In the genomic region with DNA sequence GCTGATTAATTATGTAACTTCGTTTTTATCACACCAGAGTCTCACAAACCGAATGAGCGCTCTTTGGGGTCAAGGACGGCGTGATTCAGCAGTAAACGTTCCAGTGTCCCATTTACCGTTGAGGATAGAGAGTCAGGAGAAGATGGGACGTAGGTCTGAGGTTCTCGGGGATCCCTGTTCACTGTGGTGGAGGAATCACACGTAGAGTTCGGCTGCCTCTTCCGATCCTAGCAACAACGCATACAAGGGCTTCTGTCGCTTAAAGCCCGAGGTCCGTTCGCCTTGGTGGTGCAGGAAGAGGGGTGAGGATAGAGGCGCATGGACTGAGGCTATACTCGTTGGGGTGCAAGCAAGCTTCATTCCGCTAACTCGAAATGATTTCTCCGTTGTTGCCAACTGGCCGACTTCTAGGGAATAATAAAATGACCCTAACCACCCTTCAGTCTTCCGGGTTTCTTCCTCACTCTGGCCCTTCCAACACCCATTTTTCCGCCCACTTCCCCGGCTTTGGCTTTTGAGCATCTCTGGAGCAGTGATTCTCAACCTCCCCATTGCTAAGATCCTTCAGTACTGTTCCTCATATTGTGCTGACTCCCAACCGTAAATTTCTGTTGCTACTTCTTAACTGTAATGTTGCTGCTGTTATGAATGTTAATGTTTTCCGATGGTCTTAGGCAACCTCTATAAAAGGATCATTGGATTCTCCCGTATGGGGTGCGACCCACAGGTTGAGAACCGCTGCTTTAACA, we compare ENCODE assay signal across 8 mouse cellular contexts. TPM values are rescaled to one million over a fixed set of nuclear protein-coding genes. Genes with fewer than 3 reads are reported as not detected.
DNase-seq lines count a peak whose midpoint lies in the region; ATAC-seq and TF ChIP-seq lines count a peak whose summit lies in the region.

No protein-coding gene starts in this region.

- WGBS in embryonic facial prominence, embryonic 12.5 days: 1% methylated on average over 31 of the region's 31 CpGs
- WGBS in heart, embryonic 11.5 days (ENCODE audit: insufficient replicate concordance): under 1% methylated on average over 31 of the region's 31 CpGs
- WGBS in kidney, embryonic 16.5 days: under 1% methylated on average over 31 of the region's 31 CpGs
- WGBS in lung, embryonic 14.5 days: under 1% methylated on average over 31 of the region's 31 CpGs
- 1% methylated on average over 31 of the region's 31 CpGs for WGBS in neural tube, embryonic 14.5 days

- H3K36me3 ChIP-seq in C2C12 (ENCODE audit: control insufficient read depth, insufficient read depth): peaks cover 24% of the 10 kb centered on the region
- no peaks in the 10 kb centered on the region for H3K36me3 ChIP-seq in embryonic facial prominence, embryonic 12.5 days
- H3K36me3 ChIP-seq in heart, embryonic 11.5 days (ENCODE audit: control insufficient read depth, insufficient read depth, low read length): no peaks in the 10 kb centered on the region
- no peaks in the 10 kb centered on the region for H3K36me3 ChIP-seq in kidney, embryonic 16.5 days (ENCODE audit: insufficient read depth, low read length)
- H3K36me3 ChIP-seq in lung, embryonic 14.5 days (ENCODE audit: insufficient read depth): peaks cover 5% of the 10 kb centered on the region
- H3K36me3 ChIP-seq in neural tube, embryonic 14.5 days (ENCODE audit: control insufficient read depth, insufficient read depth, low read length): no peaks in the 10 kb centered on the region

- peak overlapping the region; percentile 36 for H3K4me3 ChIP-seq in C2C12 (ENCODE audit: insufficient read depth, poor library complexity, severe bottlenecking)
- peak overlapping the region; percentile 94 for H3K4me3 ChIP-seq in embryonic facial prominence, embryonic 12.5 days
- peak overlapping the region; percentile 65 for H3K4me3 ChIP-seq in heart, embryonic 11.5 days (ENCODE audit: low read depth, low read length)
- H3K4me3 ChIP-seq in kidney, embryonic 16.5 days (ENCODE audit: low read length): peak overlapping the region; percentile 99
- peak overlapping the region; percentile 98 for H3K4me3 ChIP-seq in lung, embryonic 14.5 days (ENCODE audit: low read depth, low read length)
- peak overlapping the region; percentile 64 for H3K4me3 ChIP-seq in neural tube, embryonic 14.5 days (ENCODE audit: low read depth, low read length)

- no peaks in the 10 kb centered on the region for H3K9me3 ChIP-seq in embryonic facial prominence, embryonic 12.5 days
- no peaks in the 10 kb centered on the region for H3K9me3 ChIP-seq in heart, embryonic 11.5 days (replicated peaks; ENCODE audit: control insufficient read depth, low read length)
- no peaks in the 10 kb centered on the region for H3K9me3 ChIP-seq in kidney, embryonic 16.5 days (ENCODE audit: low read length)
- no peaks in the 10 kb centered on the region for H3K9me3 ChIP-seq in lung, embryonic 14.5 days (ENCODE audit: low read depth, low read length)
- no peaks in the 10 kb centered on the region for H3K9me3 ChIP-seq in neural tube, embryonic 14.5 days (ENCODE audit: control insufficient read depth, low read length)

- peak; percentile 82 for DNase-seq in adrenal gland, adult 8-10 months
- peak; percentile 58 for DNase-seq in lung, embryonic 14.5 days
- DNase-seq in thymus, postnatal 0 days (ENCODE audit: low spot score): peak; percentile 38

- H3ac ChIP-seq in C2C12 (ENCODE audit: control insufficient read depth, insufficient read length, low read depth): peak overlapping the region; percentile 65

- H3K27me3 ChIP-seq in C2C12 (ENCODE audit: control insufficient read depth, insufficient read depth, insufficient read length): no peaks in the 10 kb centered on the region
- no peaks in the 10 kb centered on the region for H3K27me3 ChIP-seq in embryonic facial prominence, embryonic 12.5 days
- no peaks in the 10 kb centered on the region for H3K27me3 ChIP-seq in heart, embryonic 11.5 days (ENCODE audit: control insufficient read depth, insufficient read depth, low read length)
- no peaks in the 10 kb centered on the region for H3K27me3 ChIP-seq in kidney, embryonic 16.5 days (ENCODE audit: insufficient read depth, low read length)
- H3K27me3 ChIP-seq in lung, embryonic 14.5 days (ENCODE audit: insufficient read depth, low read length): no peaks in the 10 kb centered on the region
- no peaks in the 10 kb centered on the region for H3K27me3 ChIP-seq in neural tube, embryonic 14.5 days (ENCODE audit: control insufficient read depth, insufficient read depth, low read length)

- H3K79me2 ChIP-seq in C2C12 (ENCODE audit: control insufficient read depth, insufficient read depth): peaks cover 41% of the 10 kb centered on the region

- H3K9ac ChIP-seq in embryonic facial prominence, embryonic 12.5 days: peak overlapping the region; percentile 38
- H3K9ac ChIP-seq in heart, embryonic 11.5 days (ENCODE audit: low read depth, low read length): peak overlapping the region; percentile 97
- peak overlapping the region; percentile 61 for H3K9ac ChIP-seq in kidney, embryonic 16.5 days (replicated peaks; ENCODE audit: low read length)
- H3K9ac ChIP-seq in lung, embryonic 14.5 days: peak overlapping the region; percentile 64
- H3K9ac ChIP-seq in neural tube, embryonic 14.5 days (replicated peaks; ENCODE audit: low read depth, low read length): peak overlapping the region; percentile 66

- peaks cover 36% of the 10 kb centered on the region for H3K79me3 ChIP-seq in C2C12 (ENCODE audit: low read depth)

- H3K27ac ChIP-seq in embryonic facial prominence, embryonic 12.5 days: peak overlapping the region; percentile 77
- peak overlapping the region; percentile 87 for H3K27ac ChIP-seq in heart, embryonic 11.5 days (ENCODE audit: low read depth, low read length)
- peak overlapping the region; percentile 84 for H3K27ac ChIP-seq in kidney, embryonic 16.5 days (ENCODE audit: low read length)
- peak overlapping the region; percentile 87 for H3K27ac ChIP-seq in lung, embryonic 14.5 days (ENCODE audit: low read depth)
- peak overlapping the region; percentile 98 for H3K27ac ChIP-seq in neural tube, embryonic 14.5 days (ENCODE audit: low read depth, low read length)

- no peak for TF ChIP-seq CTCF in C2C12 (IDR thresholded peaks at IDR 0.05; ENCODE audit: control insufficient read depth, insufficient read depth, insufficient read length)
- TF ChIP-seq CTCF in lung, embryonic 14.5 days (IDR thresholded peaks at IDR 0.05; ENCODE audit: low read depth): no peak

- peak; percentile 45; the same call in 1 of the 2 replicates for ATAC-seq in embryonic facial prominence, embryonic 12.5 days (ENCODE audit: insufficient number of reproducible peaks, insufficient read depth, low FRiP score, low TSS enrichment)
- peak; percentile 16; the same call in 1 of the 2 replicates for ATAC-seq in heart, embryonic 11.5 days (replicated peaks; ENCODE audit: insufficient number of reproducible peaks, low FRiP score, low TSS enrichment)
- ATAC-seq in kidney, embryonic 16.5 days (ENCODE audit: low FRiP score, low TSS enrichment): peak; percentile 37
- ATAC-seq in lung, embryonic 14.5 days (ENCODE audit: insufficient read depth): peak; percentile 48
- ATAC-seq in neural tube, embryonic 14.5 days (ENCODE audit: low read depth): peak; percentile 38

- H3K4me1 ChIP-seq in embryonic facial prominence, embryonic 12.5 days: peaks cover 13% of the 10 kb centered on the region
- H3K4me1 ChIP-seq in heart, embryonic 11.5 days (ENCODE audit: control insufficient read depth, insufficient read depth, low read length): peaks cover 4% of the 10 kb centered on the region; the same call in 1 of the 2 replicates
- H3K4me1 ChIP-seq in kidney, embryonic 16.5 days (ENCODE audit: insufficient read depth, low read length): peaks cover 15% of the 10 kb centered on the region; the same call in 1 of the 2 replicates
- H3K4me1 ChIP-seq in lung, embryonic 14.5 days (ENCODE audit: insufficient read depth): no peaks in the 10 kb centered on the region
- H3K4me1 ChIP-seq in neural tube, embryonic 14.5 days (ENCODE audit: control insufficient read depth, insufficient read depth, low read length): peaks cover 24% of the 10 kb centered on the region

- H3K4me2 ChIP-seq in embryonic facial prominence, embryonic 12.5 days (replicated peaks): peak overlapping the region; percentile 89
- peak overlapping the region; percentile 90 for H3K4me2 ChIP-seq in heart, embryonic 11.5 days
- peak overlapping the region; percentile 78 for H3K4me2 ChIP-seq in kidney, embryonic 16.5 days (replicated peaks; ENCODE audit: low read depth, low read length)
- H3K4me2 ChIP-seq in lung, embryonic 14.5 days: peak overlapping the region; percentile 91
- H3K4me2 ChIP-seq in neural tube, embryonic 14.5 days (ENCODE audit: low read depth, low read length): peak overlapping the region; percentile 93

RNA-seq across cellular contexts. Expression of a gene that starts 1.4 kb away (rescaled TPM):
- polyA plus RNA-seq in C2C12 (2012; fragmentation: generic; extraction: Trizol): 28.3 TPM
- total RNA-seq in adrenal gland, adult 8-10 months (2022): 100 to 1,000 TPM; 194 to 209 (median 205) TPM
- polyA plus RNA-seq in embryonic facial prominence, embryonic 12.5 days (2016; fragmentation: Nextera tagmentation; extraction: Ambion mirVana): 16.4 and 17.3 TPM in 2 replicates
- 11.1 and 19.2 TPM in 2 replicates for polyA plus RNA-seq in heart, embryonic 11.5 days (2014; fragmentation: Nextera tagmentation; extraction: Ambion mirVana)
- polyA plus RNA-seq in kidney, embryonic 16.5 days (2015; fragmentation: Nextera tagmentation; extraction: Ambion mirVana): 14.2 and 17.1 TPM in 2 replicates
- 26.9 and 32.5 TPM in 2 replicates for polyA plus RNA-seq in lung, embryonic 14.5 days (2014; fragmentation: Nextera tagmentation; extraction: Ambion mirVana)
- 34.3 and 51.9 TPM in 2 replicates for polyA plus RNA-seq in neural tube, embryonic 14.5 days (2014; fragmentation: Nextera tagmentation; extraction: Ambion mirVana)
- 21.6 and 25.6 TPM in 2 replicates for polyA plus RNA-seq in thymus, postnatal 0 days (2015; fragmentation: Nextera tagmentation; extraction: Ambion mirVana)

RNA-seq across cellular contexts. Expression of a gene that starts 31.2 kb away (rescaled TPM):
- polyA plus RNA-seq in C2C12 (2012; fragmentation: generic; extraction: Trizol): 44.4 TPM
- total RNA-seq in adrenal gland, adult 8-10 months (2022): 10 to 100 TPM; 56.4 to 70.2 (median 59.6) TPM
- 64.9 and 66.1 TPM in 2 replicates for polyA plus RNA-seq in embryonic facial prominence, embryonic 12.5 days (2016; fragmentation: Nextera tagmentation; extraction: Ambion mirVana)
- polyA plus RNA-seq in heart, embryonic 11.5 days (2014; fragmentation: Nextera tagmentation; extraction: Ambion mirVana): 196 and 201 TPM in 2 replicates
- polyA plus RNA-seq in kidney, embryonic 16.5 days (2015; fragmentation: Nextera tagmentation; extraction: Ambion mirVana): 112 and 121 TPM in 2 replicates
- 61.1 and 62.3 TPM in 2 replicates for polyA plus RNA-seq in lung, embryonic 14.5 days (2014; fragmentation: Nextera tagmentation; extraction: Ambion mirVana)
- 47.8 and 51.2 TPM in 2 replicates for polyA plus RNA-seq in neural tube, embryonic 14.5 days (2014; fragmentation: Nextera tagmentation; extraction: Ambion mirVana)
- polyA plus RNA-seq in thymus, postnatal 0 days (2015; fragmentation: Nextera tagmentation; extraction: Ambion mirVana): 119 and 129 TPM in 2 replicates

RNA-seq across cellular contexts. Expression of a gene that starts 31.4 kb away (rescaled TPM):
- polyA plus RNA-seq in C2C12 (2012; fragmentation: generic; extraction: Trizol): 10.5 TPM
- 10 to 100 TPM; 25.7 to 39.9 (median 31.0) TPM for total RNA-seq in adrenal gland, adult 8-10 months (2022)
- polyA plus RNA-seq in embryonic facial prominence, embryonic 12.5 days (2016; fragmentation: Nextera tagmentation; extraction: Ambion mirVana): 67.6 and 71.4 TPM in 2 replicates
- polyA plus RNA-seq in heart, embryonic 11.5 days (2014; fragmentation: Nextera tagmentation; extraction: Ambion mirVana): 40.8 and 44.9 TPM in 2 replicates
- polyA plus RNA-seq in kidney, embryonic 16.5 days (2015; fragmentation: Nextera tagmentation; extraction: Ambion mirVana): 62.1 and 62.5 TPM in 2 replicates
- polyA plus RNA-seq in lung, embryonic 14.5 days (2014; fragmentation: Nextera tagmentation; extraction: Ambion mirVana): 61.5 and 66.3 TPM in 2 replicates
- 33.9 and 36.0 TPM in 2 replicates for polyA plus RNA-seq in neural tube, embryonic 14.5 days (2014; fragmentation: Nextera tagmentation; extraction: Ambion mirVana)
- polyA plus RNA-seq in thymus, postnatal 0 days (2015; fragmentation: Nextera tagmentation; extraction: Ambion mirVana): 54.3 and 60.2 TPM in 2 replicates

RNA-seq across cellular contexts. Expression of a gene that starts 38.4 kb away (rescaled TPM):
- polyA plus RNA-seq in C2C12 (2012; fragmentation: generic; extraction: Trizol): 45.7 TPM
- total RNA-seq in adrenal gland, adult 8-10 months (2022): 10 to 100 TPM in 2 of 4 experiments, 1 to 10 TPM in 2; 5.3 to 12.5 (median 9.4) TPM
- polyA plus RNA-seq in embryonic facial prominence, embryonic 12.5 days (2016; fragmentation: Nextera tagmentation; extraction: Ambion mirVana): 109 and 113 TPM in 2 replicates
- 116 and 127 TPM in 2 replicates for polyA plus RNA-seq in heart, embryonic 11.5 days (2014; fragmentation: Nextera tagmentation; extraction: Ambion mirVana)
- 103 and 104 TPM in 2 replicates for polyA plus RNA-seq in kidney, embryonic 16.5 days (2015; fragmentation: Nextera tagmentation; extraction: Ambion mirVana)
- polyA plus RNA-seq in lung, embryonic 14.5 days (2014; fragmentation: Nextera tagmentation; extraction: Ambion mirVana): 134 and 135 TPM in 2 replicates
- 9.9 and 16.5 TPM in 2 replicates for polyA plus RNA-seq in neural tube, embryonic 14.5 days (2014; fragmentation: Nextera tagmentation; extraction: Ambion mirVana)
- 160 and 170 TPM in 2 replicates for polyA plus RNA-seq in thymus, postnatal 0 days (2015; fragmentation: Nextera tagmentation; extraction: Ambion mirVana)

RNA-seq across cellular contexts. Expression of a gene that starts 44.8 kb away (rescaled TPM):
- 0.02 TPM for polyA plus RNA-seq in C2C12 (2012; fragmentation: generic; extraction: Trizol)
- 1 to 10 TPM in 3 of 4 experiments, under 1 TPM in 1; 0.67 to 2.9 (median 1.6) TPM for total RNA-seq in adrenal gland, adult 8-10 months (2022)
- 0.58 and 0.73 TPM in 2 replicates for polyA plus RNA-seq in embryonic facial prominence, embryonic 12.5 days (2016; fragmentation: Nextera tagmentation; extraction: Ambion mirVana)
- polyA plus RNA-seq in heart, embryonic 11.5 days (2014; fragmentation: Nextera tagmentation; extraction: Ambion mirVana): not detected in 2 replicates
- polyA plus RNA-seq in kidney, embryonic 16.5 days (2015; fragmentation: Nextera tagmentation; extraction: Ambion mirVana): 0.76 and 1.4 TPM in 2 replicates
- polyA plus RNA-seq in lung, embryonic 14.5 days (2014; fragmentation: Nextera tagmentation; extraction: Ambion mirVana): 0.12 and 0.14 TPM in 2 replicates
- 6.1 and 7.0 TPM in 2 replicates for polyA plus RNA-seq in neural tube, embryonic 14.5 days (2014; fragmentation: Nextera tagmentation; extraction: Ambion mirVana)
- polyA plus RNA-seq in thymus, postnatal 0 days (2015; fragmentation: Nextera tagmentation; extraction: Ambion mirVana): 0.03 and 0.09 TPM in 2 replicates

Comparison
In these comparisons a context has a peak if more than half of its experiments do, and no peak if none do; other contexts are left out.
1. Peak in every context shown above with its lines: DNase-seq, ATAC-seq, H3K4me3 ChIP-seq and H3K27ac ChIP-seq.
2. H3K4me3 ChIP-seq: peak in every context shown above with its lines; median percentile 99 in kidney, embryonic 16.5 days; 98 in lung, embryonic 14.5 days; 94 in embryonic facial prominence, embryonic 12.5 days; 65 in heart, embryonic 11.5 days; 64 in neural tube, embryonic 14.5 days; 36 in C2C12.
3. H3K9ac ChIP-seq: peak in every context shown above with its lines; median percentile 97 in heart, embryonic 11.5 days; 66 in neural tube, embryonic 14.5 days; 64 in lung, embryonic 14.5 days; 61 in kidney, embryonic 16.5 days; 38 in embryonic facial prominence, embryonic 12.5 days.